Mouse (Mus musculus) layer of hippocampus, adult 11-12 months (tissue): ENCODE data around the gene Pde11a.

Experiments used
- DNase-seq: peaks from one replicate; pipeline ENCODE4 v3.0.0; 2022; ENCODE audit warnings: low spot score

Gene Pde11a

DNA sequence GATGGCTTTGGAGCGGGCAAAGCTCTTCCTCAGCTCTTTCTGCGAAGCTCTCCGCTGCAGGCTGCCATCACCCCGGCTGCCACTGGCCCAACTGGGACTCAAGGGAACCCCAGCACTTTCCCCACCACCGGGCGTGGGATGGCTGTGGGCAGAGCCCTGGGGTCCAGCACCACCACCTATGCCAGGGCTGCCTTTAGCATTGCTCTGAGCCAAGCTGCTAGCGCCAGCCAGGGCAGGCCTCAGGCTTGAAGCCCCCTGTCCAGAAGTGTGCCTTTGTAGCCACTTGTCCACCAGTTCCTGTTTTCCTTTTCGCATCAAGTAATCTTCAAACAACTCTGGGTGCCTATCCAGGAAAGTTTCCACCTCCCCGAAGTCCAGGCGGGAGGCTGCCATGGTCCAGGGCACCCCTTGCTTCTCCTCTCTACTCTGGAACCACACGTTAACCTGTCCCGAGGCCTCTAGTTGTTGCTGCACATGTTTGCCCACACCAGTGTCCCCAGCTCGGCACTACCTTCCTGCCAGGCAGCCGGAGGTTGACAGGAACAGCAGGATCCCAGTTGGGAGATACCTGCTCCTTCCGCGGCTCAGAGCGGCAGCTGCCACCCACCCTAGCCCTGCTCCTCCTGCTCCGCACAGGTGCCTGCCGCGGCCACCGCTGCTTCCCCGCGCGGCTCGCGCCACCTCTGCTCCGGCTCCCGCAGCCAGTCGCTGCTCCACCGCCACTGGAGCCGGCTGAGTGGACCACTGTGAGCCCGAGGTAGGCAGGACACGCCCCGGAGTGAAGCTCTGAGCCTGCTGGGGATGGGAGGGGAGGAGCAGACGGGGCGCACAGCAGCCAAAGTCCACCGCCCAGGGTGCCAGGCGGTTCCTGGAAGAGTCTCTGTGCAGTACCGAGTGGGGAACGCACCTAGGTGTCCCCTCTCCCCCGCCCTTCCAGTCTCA is at the start of gene Pde11a:
TSS of gene Pde11a (minus strand) at position 560 of the 942 bp plus-strand sequence.
- DNase-seq: no peak

DNA sequence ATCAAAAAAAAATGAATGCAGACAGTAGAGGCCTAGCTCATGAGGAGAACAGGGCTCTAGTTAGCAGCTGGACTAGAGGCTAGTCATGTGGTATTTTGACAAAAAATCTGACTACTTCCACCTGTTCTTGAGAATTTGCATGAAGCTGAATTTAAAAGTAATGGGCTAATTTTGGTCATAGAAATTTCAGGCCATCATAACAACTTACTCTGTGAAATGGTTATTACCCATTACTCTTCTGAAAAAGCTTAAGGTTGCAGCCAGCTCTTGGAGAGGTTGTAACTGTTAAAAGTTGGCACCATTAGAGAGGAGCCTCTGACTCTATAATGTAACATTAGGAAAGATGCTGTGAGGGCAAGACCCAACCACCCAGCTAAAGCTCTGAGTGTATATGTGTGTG is 48.0 kb upstream of the Pde11a start:
- DNase-seq: no peak

DNA sequence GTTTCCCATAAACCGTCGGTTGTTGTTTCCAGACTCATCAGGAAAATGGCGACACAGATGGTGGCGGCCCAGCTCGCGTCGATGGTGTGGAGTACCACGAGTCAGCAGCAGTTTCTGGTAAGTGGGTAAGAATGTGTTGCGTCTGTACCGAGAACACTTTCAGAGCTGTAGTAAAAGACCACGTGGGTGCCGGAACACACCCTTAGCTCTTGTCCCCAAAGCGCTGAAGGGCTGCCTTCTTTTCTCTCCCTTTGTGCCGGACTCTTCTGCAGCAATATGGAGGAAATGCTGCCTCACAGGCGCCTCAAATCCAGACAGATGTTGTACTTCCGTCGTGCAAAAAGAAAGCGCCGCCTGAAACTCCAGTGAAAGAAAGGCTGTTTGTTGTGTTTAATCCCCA is 40.1 kb upstream of the Pde11a start:
- DNase-seq: no peak

DNA sequence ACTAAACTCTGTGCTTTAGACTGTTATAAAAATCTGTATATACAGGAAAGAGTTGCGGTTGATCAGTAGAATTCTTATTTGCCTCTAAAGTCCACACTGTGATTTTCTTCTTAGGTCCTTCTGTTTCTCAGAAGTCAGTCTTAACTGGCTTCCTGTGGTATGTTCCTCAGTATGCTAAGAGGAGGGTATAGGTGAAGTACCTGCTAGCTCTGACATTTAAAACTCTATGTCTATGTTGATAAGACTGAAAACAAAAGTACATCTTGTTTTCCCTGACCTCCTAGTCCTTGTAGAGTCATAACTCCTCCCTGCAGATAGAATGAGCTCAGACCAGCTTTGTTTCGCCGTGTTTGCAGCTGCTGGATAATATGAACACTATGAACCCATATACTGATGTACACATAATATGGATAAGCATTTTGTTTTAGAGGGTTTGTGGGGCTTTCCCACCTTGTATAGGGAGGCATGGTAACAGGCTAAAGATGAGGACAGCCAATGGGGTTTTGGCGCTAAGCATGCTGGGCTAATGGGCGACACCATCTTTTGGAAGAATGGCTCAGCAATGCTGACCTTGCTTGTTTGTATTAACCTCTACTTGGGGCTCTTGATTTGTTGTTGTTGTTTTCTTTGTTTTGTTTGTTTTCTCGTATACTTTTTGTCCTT is 36.1 kb upstream of the Pde11a start:
- DNase-seq: no peak

DNA sequence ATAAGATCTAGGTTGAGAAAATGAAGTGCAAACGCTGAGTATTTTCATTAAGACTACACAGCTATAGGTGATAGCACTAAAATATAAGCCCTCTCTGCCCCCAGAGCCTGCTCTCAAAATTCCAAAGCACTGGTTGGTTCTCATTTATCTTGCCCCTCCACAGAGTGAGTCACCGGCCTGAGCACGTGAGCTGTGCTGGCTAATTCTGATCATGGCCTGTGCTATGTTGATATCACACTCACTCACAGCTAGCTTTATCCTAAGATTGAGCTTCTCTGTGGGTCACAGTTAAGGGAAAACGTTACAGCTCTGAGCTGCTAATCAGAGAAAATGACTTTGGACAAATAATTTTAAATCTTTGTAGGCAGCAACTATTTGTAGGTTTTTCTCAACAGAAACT is 33.7 kb upstream of the Pde11a start:
- no peak for DNase-seq

DNA sequence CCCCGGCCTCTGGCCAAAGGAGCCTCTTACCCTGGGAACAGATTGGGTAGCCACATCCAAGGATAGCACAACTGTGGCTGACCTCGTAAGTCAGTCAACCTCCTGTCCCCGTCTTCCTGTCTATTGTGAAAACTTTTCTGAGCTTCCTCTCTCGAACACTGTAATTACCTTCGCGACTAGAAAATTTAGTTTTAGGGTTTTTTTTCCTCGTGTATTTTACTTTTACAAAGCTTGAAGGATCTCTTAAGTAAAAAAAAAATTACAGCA is 32.0 kb upstream of the Pde11a start:
- DNase-seq: no peak

DNA sequence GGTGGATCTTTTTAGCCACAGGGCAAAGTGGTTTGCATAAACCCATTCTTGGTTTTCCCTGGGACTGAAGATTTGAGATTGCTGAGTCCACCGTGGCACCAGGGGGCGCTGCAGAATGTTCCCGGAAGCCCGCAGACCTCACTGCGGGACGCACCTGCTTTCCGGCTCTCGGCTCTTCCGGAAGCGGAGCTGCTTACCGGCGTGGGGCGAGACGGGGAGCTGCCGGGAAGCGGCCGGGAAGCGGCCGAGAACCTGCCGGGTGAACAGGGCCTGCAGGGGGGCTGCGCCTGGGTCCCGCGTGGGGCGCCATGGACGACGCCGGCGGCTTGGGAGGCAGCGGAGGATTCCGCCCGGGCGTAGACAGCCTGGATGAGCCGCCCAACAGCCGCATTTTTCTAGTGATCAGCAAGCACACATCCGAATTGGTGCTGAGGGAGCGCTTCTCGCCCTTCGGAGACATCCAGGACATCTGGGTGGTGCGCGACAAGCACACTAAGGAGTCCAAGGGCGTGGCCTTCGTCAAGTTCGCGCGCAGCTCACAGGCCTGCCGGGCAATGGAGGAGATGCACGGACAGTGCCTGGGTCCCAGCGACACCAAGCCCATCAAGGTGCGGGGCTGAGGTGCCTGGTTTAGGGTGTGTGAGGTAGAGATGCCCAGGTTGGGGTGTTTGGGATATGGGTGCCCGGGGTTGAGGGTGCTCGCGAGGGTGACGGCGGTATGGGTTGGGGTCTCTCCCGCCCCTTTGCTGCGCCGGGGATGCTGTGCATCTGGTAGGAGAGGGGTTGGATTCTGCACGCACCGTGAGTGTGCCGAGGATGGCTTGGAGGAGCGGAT is 31.5 kb upstream of the Pde11a start, which contains the start of gene Rbm45:
TSS of gene Rbm45 (plus strand) at position 164 of the 835 bp plus-strand sequence.
- DNase-seq: peak; percentile 86

DNA sequence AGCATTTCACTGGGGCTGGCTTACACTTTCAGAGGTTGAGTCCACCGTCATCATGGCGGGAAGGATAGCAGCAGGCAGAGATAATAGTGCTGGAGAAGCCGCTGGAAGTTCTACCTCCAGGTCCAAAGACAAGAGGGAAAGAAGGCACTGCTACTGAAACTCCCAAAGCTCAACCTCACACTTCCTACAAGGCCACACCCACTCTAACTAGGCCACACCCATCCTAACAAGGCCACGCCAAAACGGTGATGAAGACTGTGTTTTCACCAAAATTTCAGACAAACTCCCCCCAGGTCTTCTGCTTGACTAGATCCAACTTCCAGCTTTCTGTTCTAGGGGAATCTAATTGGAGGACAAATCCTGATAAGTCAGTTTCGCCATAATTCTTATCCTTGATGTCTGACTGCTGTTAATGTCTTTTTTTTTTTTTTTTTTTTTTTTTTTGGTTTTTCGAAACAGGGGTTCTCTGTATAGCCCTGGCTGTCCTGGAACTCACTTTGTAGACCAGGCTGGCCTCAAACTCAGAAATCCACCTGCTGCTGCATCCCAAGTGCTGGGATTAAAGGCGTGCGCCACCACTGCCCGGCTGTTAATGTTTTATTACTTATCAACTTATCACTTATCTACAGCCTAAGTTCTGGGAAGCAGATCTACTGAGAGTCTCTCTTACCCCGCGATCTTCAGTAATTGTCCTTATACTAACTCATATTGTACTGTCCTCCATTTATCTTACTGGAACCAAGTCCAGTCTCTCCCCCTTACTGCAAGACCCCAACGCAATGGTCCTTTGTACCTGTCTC is 30.5 kb upstream of the Pde11a start:
- no peak for DNase-seq

DNA sequence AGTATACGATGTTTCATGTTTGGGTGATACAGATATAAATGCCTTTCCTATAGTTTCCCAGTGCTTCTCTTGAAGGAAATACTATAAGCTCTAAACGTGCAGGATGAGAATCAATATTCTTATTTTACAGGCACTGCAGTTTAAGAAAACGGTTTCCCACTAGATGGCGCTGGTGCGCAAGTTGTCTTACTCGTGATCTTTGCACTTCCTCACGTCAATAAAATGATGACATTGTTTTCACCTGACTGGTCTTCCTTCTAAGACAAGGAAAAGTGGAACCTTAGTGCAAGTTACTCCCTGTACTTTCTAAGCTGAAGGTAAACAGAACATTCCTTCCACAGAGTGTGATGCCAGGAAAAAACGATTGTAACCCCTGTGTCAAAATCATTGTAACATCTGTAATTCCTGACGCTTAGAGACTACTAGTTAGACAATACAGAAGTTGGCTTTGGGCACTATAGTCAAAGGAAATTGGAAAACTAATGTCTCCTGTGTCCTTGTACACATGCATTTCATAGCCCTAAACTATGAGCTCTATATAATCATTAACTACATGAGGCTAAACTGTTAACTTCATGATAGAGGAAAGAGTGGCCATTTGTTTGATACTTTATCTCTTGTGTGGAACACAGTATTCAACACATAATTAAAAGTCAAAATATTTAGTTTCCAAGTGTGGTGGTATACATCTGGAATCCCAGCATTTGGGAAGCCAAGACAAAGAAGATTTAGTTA is 28.8 kb upstream of the Pde11a start:
- peak; percentile 85 for DNase-seq

DNA sequence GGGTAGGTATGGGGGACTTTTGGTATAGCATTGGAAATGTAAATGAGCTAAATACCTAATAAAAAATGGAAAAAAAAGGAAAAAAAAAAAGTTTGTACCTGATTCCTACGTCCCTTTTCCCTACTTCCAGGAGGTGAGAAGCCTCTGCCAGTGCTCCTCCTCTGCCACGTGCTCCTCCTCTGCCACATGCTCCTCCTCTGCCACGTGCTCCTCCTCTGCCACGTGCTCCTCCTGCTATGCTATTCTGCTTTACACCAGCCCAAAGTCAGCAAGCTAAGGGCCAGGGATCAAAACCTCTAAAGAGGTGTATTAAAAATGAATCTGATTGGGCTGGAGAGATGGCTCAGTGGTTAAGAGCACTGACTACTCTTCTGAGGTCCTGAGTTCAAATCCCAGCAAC is 27.2 kb upstream of the Pde11a start:
- no peak for DNase-seq

DNA sequence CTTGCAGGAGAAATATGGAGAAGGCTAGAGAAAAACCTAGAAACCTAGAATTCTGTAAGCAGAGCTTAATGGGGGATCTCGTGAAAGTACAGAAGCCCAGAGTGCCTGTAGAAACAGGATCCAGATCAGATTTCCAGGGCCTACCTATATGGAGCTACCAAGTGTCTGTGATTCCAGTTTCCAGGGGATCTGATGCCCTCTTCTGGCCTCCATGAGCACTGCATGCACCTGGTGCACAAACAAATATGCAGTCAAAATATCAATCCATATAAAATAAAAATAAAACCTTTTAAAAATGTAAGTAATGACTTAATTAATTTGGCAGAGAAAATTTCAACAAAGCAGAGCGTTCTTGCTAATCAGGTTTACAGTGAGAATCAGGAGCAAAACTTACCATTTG is 23.5 kb upstream of the Pde11a start:
- DNase-seq: no peak

DNA sequence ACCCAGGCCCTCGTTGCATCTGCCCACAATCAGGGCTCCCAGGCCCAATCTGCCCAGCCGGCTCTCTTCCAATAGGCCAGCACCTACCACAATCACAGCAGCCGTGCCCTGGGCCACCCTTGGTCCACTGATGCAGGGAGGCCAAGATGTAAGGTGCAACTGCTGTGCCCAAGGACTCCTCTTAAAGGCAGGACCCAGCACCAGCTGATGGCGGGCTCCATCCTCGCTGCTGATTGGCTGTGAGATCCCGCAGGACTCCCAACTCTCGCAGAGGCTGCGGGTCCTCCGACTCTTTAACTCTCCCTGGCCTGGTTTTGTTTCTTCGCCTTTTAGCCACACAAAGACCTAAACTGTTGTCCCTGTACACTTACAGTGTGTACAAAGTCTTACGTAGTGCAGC is 21.7 kb upstream of the Pde11a start, which contains the start of gene Cyct:
TSS of gene Cyct (minus strand) at position 225 of the 400 bp plus-strand sequence.
- no peak for DNase-seq

DNA sequence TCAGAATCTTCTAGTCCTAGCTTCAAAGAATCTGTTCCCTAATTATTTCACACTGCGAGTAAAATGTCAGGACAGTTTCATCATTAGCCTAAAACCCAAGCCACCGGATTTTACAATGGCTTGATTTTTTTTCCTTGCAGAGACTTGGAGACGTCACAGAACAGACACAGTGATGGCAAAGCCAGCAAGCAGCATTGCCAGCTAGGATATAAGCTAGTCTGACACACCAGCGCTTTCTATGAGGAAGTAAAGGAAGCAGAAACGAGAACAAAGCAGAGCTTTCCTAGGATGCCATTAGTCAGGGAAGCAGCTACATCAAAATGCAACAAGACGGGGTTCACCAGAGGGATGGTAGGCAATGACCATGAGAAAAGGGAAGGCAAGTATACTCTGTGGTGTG is 9.3 kb upstream of the Pde11a start:
- DNase-seq: no peak

DNA sequence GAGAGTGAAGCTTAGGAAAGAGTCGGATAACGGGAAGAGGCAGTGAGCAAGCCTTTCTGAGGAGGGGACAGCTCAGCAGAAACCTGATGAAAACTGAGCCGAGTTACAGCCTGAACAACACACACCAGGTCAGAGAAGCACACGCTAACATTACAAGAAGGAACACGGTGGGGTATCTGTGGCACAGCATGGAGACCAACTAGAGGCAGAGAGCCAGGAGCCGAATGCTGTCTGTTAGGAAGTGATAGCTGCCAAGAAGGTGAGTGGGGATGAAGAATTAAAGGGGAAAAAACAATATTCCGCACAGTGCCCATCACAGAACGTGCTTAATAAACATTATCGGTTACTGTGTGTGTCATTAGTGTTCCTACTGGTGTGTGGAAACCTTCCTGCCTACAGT is 3.6 kb upstream of the Pde11a start:
- DNase-seq: no peak

DNA sequence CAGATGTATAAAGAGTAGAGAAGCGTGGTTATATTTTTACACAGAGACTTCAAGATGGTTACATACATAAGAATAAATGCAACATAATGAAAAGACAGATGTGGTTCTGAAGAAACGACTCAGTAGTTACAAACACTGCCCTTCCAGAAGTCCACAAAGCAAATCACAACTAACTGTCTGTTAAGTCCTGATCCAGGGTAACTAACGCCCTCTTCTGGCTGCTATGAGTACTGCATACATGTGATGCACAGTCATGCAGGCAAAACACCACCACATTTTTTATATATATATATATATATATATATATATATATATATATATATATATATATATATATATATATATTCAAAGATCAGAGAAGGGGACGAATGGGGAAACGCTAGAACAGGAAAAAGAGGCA is 4.0 kb downstream of the Pde11a start:
- DNase-seq: no peak

DNA sequence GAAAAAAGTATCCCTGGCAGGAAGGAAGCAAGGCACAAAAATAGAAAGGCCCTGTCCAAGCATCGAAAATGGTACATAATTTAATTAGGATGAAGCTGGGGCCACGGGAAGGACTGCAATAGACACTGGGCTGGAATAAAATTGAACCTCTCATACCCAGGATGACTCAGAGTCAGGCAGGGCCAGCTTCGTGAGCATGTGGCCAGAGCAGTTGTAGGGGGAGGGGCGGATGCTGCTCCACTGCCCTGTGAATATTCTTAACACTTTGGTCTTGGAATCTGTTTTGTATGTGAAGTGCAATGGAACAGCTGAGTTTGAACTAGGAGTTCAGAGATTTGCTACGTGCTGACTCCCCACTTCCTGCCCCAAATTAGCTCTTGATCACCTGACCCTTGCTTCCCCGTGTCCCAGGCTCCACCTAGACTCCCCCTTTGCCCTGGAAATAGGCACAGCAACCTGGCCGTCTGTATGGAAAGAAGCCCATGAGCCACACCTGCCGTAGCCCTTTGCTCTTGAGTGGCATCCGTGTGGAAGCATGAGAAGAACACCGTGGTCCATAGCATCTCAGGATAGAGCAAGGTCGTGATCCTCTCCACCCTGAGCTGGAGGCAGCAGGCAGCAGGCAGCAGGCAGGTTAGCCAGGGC is 6.3 kb downstream of the Pde11a start:
- DNase-seq: no peak

DNA sequence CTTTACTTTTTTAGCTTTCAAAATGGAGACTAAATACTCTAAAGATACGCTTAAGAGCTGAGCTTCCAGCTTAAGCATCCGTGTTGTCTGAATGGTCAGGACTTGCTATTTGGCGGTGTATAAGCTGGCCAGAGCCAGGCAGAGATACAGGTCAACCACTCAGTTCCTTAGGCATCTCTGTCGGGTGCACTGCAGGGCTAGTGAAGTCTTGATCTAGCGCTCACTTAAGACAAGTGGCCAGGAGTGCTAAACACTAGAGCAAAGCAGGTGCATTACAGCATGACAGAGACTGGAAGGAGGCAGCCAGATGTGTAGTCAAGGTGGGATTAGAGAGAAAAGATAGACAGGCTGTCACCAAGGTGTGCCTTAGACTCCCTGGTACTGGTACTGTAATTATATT is 8.5 kb downstream of the Pde11a start:
- no peak for DNase-seq

DNA sequence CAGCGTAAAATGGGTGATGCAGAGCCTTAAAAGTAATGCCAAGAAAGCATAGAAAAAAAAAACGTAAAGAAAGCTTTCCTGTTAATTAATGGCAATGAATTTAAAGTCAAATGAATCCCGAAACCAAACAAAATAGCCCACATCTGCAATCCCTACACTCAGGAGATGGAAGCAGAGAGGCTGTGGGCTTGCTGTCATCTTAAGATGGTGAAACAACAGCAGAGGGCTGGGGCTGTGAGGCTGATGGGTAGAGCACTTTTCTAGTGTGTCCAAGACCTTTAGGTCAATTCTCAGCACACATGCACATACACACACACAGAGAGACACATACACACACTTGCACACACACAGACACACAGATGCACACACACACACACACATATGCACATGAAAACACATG is 12.4 kb downstream of the Pde11a start:
- no peak for DNase-seq

DNA sequence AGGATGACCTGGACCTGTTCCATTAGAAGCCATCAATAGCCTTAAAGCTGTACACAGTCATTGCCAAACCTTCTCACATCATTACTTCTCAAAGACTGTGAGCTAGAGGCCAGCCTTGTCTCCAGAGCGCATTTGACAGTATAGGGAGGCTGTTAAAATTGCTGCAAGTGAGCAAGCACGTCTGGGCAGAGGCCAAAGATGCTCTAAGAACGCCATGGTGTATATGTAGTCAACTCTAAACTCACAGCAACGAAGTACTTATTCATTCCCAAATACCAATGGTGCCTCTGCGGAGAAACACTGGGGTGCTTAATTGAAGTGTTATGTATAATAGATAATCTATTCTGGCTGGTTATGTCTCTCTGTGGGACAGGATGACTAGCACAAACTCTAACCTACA is 14.1 kb downstream of the Pde11a start:
- no peak for DNase-seq

DNA sequence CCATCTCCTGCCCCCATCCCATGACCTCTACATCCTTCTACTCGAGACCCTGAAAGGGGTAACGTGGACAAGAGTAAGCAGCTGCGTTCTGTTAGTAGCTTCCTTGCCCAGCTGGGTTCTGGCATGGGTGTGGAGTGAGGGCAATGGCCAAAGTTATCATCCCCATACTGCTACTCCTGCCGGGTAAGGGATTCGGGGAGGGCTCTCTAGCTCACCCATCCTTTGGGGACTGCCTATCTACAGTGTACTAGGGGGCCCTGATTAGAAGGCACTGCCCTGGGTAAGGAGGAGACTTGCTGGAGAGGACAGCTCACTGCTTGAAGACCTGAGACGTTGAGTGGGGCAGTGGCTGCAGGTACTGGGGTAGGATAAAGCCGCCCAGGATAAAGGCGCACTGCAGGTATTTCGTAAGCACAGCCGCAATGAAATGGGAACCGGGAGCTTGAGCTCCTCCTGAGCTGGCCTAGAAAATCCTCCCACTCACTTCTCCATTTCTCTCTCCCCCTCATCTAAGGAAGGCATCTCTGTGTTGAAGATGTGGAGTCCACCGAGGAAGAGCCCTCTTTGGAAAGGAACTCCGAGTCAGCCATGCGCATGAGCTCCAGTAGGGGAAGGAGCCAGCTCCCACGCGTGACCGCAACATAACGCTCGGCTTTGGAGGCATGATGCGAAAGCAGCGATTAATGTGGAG is 15.2 kb downstream of the Pde11a start:
- DNase-seq: no peak
